Mouse (Mus musculus): Measurements from ENCODE around the gene Tnfrsf13c.

The Tnfrsf13c gene

GRCm38 (mm10) chr15:82183596-82183995 is 40.6 kb downstream of the Tnfrsf13c start:
- no peak for DNase-seq (ENCODE audit: low spot score)

DNA sequence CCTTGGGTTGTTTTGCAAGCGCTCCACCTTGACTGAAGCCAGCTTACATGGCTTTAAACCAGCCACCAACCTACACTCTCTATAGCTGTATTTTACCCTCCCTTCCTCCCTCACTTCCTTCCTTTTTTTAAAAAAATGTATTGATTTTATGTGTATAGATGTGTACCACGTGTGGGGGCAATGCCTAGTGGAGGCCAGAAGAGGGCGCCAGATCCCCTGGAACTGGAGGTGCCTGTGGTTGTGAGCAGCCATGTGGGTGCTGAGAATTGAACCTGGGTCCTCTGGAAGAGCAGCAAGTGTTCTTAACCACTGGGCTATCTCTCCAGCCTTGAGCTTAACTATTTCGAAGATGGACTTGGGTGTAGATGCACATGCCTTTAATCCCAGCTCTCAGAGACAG is 41.9 kb downstream of the Tnfrsf13c start:
- DNase-seq (ENCODE audit: low spot score), result no peak

DNA sequence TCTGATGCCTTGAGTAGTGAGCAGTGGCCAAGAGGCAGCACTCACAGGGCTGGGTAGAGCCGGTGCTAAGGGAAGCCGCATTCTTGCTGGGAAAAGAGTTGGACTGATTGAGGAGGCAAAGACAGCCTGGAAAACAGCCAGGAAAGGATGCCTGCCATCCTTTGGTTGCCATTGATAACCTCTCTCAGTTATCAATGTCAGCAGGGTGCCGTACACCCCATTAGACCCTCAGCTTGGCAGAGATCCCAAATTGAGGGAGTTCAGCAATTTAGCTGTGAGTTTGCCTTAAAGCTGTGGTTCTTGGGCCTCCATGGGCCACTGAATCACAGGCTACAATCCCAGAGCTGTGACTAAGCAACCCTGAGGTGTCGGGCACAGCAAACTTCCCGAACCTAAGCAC is 43.0 kb downstream of the Tnfrsf13c start:
- DNase-seq (ENCODE audit: low spot score), result no peak

DNA sequence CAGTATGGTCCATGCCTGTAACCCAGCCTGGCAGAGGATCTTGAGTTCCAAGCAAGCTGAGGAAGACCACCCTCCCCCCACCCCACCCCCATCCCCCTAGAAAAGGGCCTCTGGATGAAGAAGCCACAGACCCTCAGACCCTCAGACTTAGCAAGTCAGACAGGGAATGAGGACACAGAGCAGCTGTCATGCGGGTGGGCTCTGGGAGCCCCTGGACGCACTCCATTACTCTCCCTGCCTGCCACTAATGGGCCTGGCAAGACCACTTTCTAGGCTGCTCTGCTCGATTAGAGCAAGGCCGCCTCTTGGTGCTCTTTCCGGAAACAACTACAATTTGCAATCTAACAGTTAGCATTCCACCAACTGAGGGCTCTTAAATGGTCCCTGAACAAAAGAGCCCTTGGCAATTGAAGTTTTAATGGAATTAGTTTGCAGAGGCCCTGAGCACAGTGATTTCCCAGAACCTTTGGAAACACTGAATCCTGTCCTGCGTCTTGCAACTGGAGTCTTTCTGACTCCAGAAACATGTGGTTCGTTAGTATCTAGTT is 46.4 kb downstream of the Tnfrsf13c start:
- no peak for DNase-seq (ENCODE audit: low spot score)

- no peak for DNase-seq (ENCODE audit: low spot score)
These were observed 49.1 kb downstream of the Tnfrsf13c start for GRCm38 (mm10) chr15:82175091-82175490.

- DNase-seq (ENCODE audit: low spot score), result no peak
These were observed 51.5 kb downstream of the Tnfrsf13c start for GRCm38 (mm10) chr15:82172648-82173047.
